Mouse (Mus musculus) small intestine, adult 2 months (tissue): Measurements from ENCODE around the gene Vps9d1. TPM values are rescaled to one million over a fixed set of nuclear protein-coding genes. Genes with fewer than 3 reads are reported as not detected.
A peak's percentile ranks its signal among the peaks of the same experiment; 100 is the strongest.
"Not testable (repeated sequence)": the region's sequence is repeated elsewhere in the genome, so short reads cannot be mapped to it uniquely, and the experiment has no call there.

Source experiments
- H3K27ac ChIP-seq: fragments of 200-500 bp; 2 replicates; pipeline ENCODE4 v1.5.1; 2012; ENCODE audit warnings: low read depth, low read length, control low read depth, inconsistent platforms; ENCODE audit not compliant: insufficient read depth
- H3K27me3 ChIP-seq: fragments of 200-500 bp; 2 replicates; pipeline ENCODE4 v1.6.1; 2012; ENCODE audit warnings: mild to moderate bottlenecking, moderate library complexity, low read length, inconsistent platforms; ENCODE audit not compliant: control insufficient read depth, insufficient read depth
- H3K36me3 ChIP-seq: fragments of 200-500 bp; 2 replicates; pipeline ENCODE4 v1.6.1; 2012; ENCODE audit warnings: mild to moderate bottlenecking, low read length, control low read depth, inconsistent platforms; ENCODE audit not compliant: control insufficient read depth, insufficient read depth
- H3K4me1 ChIP-seq: fragments of 200-500 bp; 2 replicates; pipeline ENCODE4 v1.6.1; 2012; ENCODE audit warnings: low read length, inconsistent platforms, mixed read lengths; ENCODE audit not compliant: control insufficient read depth, insufficient read depth, insufficient read length
- H3K4me3 ChIP-seq: fragments of 200-500 bp; 2 replicates; pipeline ENCODE4 v1.5.1; 2012; ENCODE audit warnings: low read depth, mild to moderate bottlenecking, control low read depth, inconsistent platforms, low read length, moderate library complexity
- CTCF ChIP-seq: fragments of 200-500 bp; IDR thresholded peaks from 2 replicates; pipeline ENCODE4 v1.5.1; 2012; ENCODE audit warnings: low read depth, mild to moderate bottlenecking, control low read depth, inconsistent platforms, low read length, moderate library complexity, mixed read lengths; ENCODE audit not compliant: insufficient replicate concordance, insufficient read length; ENCODE audit errors: extremely low read depth
- POLR2A ChIP-seq: fragments of 200-500 bp; IDR thresholded peaks from 2 replicates; pipeline ENCODE4 v1.6.1; 2012; ENCODE audit warnings: low read depth, mild to moderate bottlenecking, control low read depth, inconsistent platforms, low read length, moderate library complexity
- WGBS: fragments of 180-500 bp; shearing (Covaris S2); methylation state at CpG from one replicate; pipeline ENCODE4 v1.1.7; 2018; 5-methylcytosine and 5-hydroxymethylcytosine counted together
- polyA plus RNA-seq: library from polyadenylated mRNA; depleted of rRNA; stranded (reverse); fragments of >200 nt; gene quantifications from 2 replicates; pipeline ENCODE4 v1.2.3, GENCODE M21; 2012

Vps9d1 gene
- polyA plus RNA-seq, 1 experiment: 106 TPM

- WGBS: 61% methylated on average over 5 of the region's 5 CpGs
- H3K4me3 ChIP-seq: no peak overlapping the region
- no peak for TF ChIP-seq POLR2A
- no peak for TF ChIP-seq CTCF
- no peaks in the 10 kb centered on the region for H3K36me3 ChIP-seq
- no peaks in the 10 kb centered on the region for H3K27me3 ChIP-seq
- H3K4me1 ChIP-seq: peaks cover 4% of the 10 kb centered on the region
- H3K27ac ChIP-seq: no peak overlapping the region
These were observed 22.4 kb downstream of the Vps9d1 start for GRCm38 (mm10) chr8:123231742-123232141.

DNA sequence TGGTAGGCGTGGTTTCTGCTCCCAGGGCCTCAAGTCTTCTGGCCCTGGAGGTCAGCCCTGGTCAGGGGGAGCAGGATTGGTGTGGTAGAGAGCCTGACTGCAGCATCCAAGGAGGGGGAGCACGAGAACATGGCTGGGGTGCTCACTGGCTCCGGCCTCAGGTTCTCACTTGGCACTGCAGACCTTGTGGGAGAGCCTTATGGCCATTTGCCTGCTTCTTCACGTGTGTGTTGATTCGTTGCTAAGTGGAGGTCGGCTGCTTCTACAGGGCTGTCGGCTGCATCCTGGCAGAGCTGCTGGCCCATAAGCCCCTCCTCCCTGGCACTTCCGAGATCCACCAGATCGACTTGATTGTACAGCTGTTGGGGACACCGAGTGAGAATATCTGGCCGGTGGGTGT, 23.8 kb downstream of the Vps9d1 start:
- H3K4me1 ChIP-seq, H3K27me3 ChIP-seq, H3K36me3 ChIP-seq, H3K4me3 ChIP-seq, H3K27ac ChIP-seq: not testable (repeated sequence)
- 82% methylated on average over 11 of the region's 11 CpGs for WGBS

DNA sequence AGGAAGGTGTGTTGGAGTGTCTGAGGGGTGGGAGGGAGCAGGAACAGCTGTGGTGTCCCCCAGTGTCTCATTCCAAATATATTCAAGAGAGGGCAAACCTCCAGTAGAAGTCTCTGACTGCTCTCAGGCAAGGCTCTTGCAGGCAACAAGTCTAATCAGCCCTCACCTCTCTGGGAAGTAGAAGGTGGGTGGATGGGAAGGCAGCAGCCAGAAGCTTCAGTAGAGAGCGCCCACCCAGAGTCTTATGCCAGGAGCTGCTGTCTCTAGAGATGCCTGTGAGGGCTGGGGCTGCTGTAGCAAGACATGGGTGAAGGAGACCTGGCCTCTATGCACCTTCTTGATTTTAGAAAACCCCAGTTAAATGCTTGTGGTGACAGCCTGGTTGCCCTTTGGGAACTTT, 25.7 kb downstream of the Vps9d1 start:
- Histone ChIP-seq H3K4me3 (no peak overlapping the region), H3K27me3 (no peaks in the 10 kb centered on the region), H3K4me1 (0 out of 2 replicates have a peak, but pooled peaks cover 2% of the 10 kb centered on the region), H3K27ac (no peak overlapping the region), H3K36me3 (no peaks in the 10 kb centered on the region)
- 97% methylated on average over 1 of the region's 1 CpGs for WGBS
- TF ChIP-seq POLR2A: no peak
- no peak for TF ChIP-seq CTCF

DNA sequence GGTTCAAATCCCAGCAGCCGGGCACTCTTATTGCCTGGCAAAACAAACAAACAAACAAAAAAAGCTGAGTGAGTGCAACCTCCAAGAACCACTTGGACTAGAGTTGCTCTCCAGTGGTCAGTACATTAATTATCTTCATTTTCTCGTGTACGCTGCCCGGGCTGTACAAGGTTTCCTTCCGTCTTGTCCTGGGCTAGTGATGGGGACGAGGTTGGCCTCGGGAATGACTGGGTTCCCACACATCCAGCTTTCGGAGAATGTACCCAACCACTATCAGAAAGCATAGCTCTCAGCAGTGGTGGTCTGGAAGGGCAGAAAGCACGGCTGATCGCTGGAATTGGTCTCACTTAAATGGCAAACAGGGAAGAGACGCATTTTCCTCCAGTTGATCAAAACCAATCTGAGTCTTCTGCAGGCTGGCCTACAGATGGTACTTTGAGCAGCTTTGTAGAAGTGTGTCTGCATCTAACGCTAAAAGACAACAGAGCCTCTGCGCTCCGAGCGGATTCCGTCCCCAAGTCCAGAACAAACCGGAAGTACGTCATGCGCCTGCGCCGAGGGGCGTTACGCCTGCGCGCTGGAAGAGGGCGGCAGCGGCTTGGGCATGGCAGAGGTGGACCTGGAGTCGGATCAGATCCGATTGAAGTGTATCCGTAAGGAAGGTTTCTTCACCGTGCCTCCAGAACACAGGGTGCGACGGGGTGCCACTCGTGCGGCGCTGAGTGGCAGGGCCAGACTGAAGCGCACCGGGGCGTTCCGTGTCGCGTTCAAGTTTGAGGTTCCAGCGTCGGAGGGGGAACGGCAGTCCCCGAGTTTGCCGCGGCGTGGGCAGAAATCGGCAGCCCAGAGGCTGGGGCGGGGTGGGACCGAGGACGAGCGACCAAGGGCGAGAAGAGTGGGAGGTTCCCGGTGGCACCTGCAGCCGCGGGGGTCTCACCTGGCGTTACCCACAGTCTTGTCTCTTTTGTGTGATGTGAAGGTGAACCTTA, 29.6 kb downstream of the Vps9d1 start, which contains the start of gene Cdk10:
Cdk10 (plus strand) TSS at position 565 of the 989 bp plus-strand sequence.
- peak within 1 kb of the TSS; percentile 76 for H3K4me3 ChIP-seq
- TF ChIP-seq CTCF: no peak
- peak; percentile 88 for TF ChIP-seq POLR2A
- H3K27ac ChIP-seq: peak within 1 kb of the TSS; percentile 76
- WGBS: 1% methylated on average over 59 of the region's 59 CpGs
- no peaks in the 10 kb centered on the region for H3K27me3 ChIP-seq
- no peaks in the 10 kb centered on the region for H3K36me3 ChIP-seq
- H3K4me1 ChIP-seq: 0 out of 2 replicates have a peak, but pooled peaks cover 2% of the 10 kb centered on the region

GRCm38 (mm10) chr8:123220917-123221316, 33.2 kb downstream of the Vps9d1 start:
- 42% methylated on average over 1 of the region's 1 CpGs for WGBS
- no peak for TF ChIP-seq POLR2A
- no peak for TF ChIP-seq CTCF

DNA sequence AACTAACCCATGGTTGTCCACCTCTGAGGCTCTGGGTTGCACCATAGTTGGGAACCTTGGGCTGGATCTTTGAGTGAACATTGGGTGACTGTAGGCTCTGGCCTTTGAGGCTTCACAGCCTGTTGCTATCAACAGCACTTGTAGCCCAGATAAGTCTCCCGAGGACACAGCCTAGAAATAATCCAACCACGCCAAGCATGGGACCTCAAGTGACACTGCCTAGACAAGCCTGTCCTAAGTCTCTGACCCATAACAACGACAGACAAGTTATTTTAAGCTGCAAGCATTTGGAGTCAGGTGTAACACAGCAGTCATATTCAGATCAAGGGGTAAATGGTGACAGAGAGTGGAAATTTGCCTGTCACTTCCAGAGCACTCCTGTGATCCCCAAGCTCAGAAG, 38.7 kb downstream of the Vps9d1 start:
- WGBS: 64% methylated on average over 3 of the region's 3 CpGs
- TF ChIP-seq POLR2A (no peak), CTCF (no peak)
- Histone ChIP-seq H3K27me3 (no peaks in the 10 kb centered on the region), H3K4me1 (peaks cover 4% of the 10 kb centered on the region), H3K36me3 (no peaks in the 10 kb centered on the region), H3K27ac (no peak overlapping the region), H3K4me3 (no peak overlapping the region)

More at GRCm38 (mm10) chr8:123220917-123221316, 33.2 kb downstream of the Vps9d1 start:
- Histone ChIP-seq H3K36me3 (no peaks in the 10 kb centered on the region), H3K4me3 (no peak overlapping the region), H3K27ac (no peak overlapping the region), H3K4me1 (0 out of 2 replicates have a peak, but pooled peaks cover 2% of the 10 kb centered on the region), H3K27me3 (no peaks in the 10 kb centered on the region)

DNA sequence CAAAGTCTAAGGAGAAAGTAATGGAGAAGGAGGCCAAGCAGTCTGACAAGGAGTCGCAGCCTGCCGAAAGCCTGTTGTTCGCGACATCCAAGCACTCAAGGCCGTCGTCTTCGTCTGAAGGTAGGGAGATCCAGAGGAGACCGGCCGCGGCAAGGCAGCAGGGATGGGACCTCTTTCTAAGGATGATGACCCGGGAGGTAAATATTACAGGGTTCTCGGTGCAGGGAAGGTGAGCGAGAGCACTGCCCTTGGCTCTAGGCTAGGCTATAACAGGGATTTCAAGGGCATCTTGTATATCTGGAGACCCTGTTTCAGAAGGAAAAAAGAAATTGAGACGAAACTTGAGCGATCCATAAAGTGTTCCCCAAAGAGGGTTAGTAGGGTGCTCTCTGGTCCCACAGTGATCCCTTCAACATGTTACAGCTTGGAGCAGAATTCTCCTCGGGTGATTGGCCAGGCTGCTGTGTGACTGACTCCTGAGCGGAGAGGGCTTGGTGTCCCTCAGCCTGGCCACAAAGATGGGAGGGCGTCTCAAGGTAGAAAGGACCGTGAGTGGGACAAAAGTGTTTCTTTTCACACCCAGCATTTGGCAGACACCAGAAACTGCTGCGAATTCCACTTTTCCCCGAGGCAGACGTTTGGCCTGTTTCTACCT, 40.9 kb downstream of the Vps9d1 start:
- peaks cover 4% of the 10 kb centered on the region for H3K4me1 ChIP-seq
- 22% methylated on average over 22 of the region's 22 CpGs for WGBS
- H3K36me3 ChIP-seq: peaks cover 17% of the 10 kb centered on the region
- H3K27me3 ChIP-seq: no peaks in the 10 kb centered on the region
- H3K27ac ChIP-seq: no peak overlapping the region
- H3K4me3 ChIP-seq: peak overlapping the region; percentile 71
- TF ChIP-seq POLR2A (no peak), CTCF (no peak)
